Mouse (Mus musculus) cerebellum, adult 2 months (tissue): Measurements from ENCODE around the gene Ecm2.

Experiments
- CTCF ChIP-seq: fragments of 200-500 bp; IDR thresholded peaks from 2 replicates; pipeline ENCODE4 v1.5.1; 2011; ENCODE audit warnings: low read depth, mild to moderate bottlenecking, control low read depth, low read length, moderate library complexity, borderline replicate concordance; ENCODE audit not compliant: insufficient read depth
- POLR2A ChIP-seq: fragments of 200-500 bp; IDR thresholded peaks from 2 replicates; pipeline ENCODE4 v1.6.1; 2011; ENCODE audit warnings: low read length, control low read depth, borderline replicate concordance; ENCODE audit not compliant: insufficient read depth

DNA sequence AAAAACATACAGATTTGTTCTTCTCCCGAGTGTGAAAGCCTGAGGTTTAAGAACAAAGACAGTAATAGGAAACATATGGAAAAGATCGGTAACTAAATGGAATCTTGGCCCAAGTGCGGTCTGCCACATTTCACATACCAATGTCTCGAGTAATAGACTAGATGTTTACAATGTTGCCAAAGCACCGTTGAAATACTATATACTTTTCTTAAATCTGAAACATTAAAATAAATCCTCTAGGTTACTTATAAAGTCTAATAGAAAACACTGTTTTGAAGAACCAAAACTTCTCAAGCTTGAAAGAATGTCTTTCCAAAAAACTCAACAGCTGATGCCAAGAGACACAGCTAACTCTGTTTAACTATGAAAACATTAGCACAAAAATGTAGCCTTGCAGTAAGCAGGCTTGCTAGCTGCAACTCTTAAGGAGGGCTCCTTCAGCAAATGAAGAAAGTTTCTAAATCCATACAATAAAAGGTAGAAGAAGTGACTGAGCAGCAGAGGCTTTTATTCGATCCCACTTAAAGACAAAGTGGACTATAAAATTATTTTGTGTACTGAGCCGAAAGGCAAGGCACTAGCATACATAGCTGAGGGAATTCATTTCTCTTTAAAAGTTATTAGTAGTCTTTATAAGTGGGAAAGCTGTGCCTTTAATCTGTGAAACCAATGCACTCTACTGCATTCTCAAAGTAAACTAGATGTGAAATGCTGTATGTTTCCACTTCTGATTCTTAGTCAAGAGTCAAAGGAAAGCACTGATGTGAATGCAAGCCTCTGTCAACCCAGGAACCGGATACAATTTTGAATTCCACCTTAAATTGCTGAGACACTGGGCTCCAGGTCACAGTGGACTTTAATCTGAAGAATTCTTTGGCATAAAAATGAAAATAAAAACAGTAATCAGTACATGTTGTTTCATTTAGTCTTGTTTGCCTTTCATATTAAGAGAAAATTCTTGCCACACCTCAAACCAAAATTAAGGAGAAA, 77.2 kb downstream of the Ecm2 start, which contains the start of gene Omd:
- TF ChIP-seq CTCF (no peak), POLR2A (no peak)
